Mouse (Mus musculus): ENCODE measurements around the gene Cfap126.

GRCm38 (mm10) chr1:171150838-171151391 lies 37.2 kb downstream of the Cfap126 start:
- no peak for TF ChIP-seq CTCF (IDR thresholded peaks at IDR 0.05; ENCODE audit: control insufficient read depth, insufficient read depth, insufficient read length)
- no peak for TF ChIP-seq MYOG (IDR thresholded peaks at IDR 0.05; ENCODE audit: control insufficient read depth, extremely low read depth, insufficient read length)
- TF ChIP-seq MYOD1 (IDR thresholded peaks at IDR 0.05; ENCODE audit: control insufficient read depth, insufficient read length, low read depth), result no peak
- no peak for TF ChIP-seq USF1 (IDR thresholded peaks at IDR 0.05; ENCODE audit: low read depth)
- TF ChIP-seq CEBPB (IDR thresholded peaks at IDR 0.05; ENCODE audit: low read depth), result no peak
- TF ChIP-seq MAX (IDR thresholded peaks at IDR 0.05), result no peak
- TF ChIP-seq FOSL1 (IDR thresholded peaks at IDR 0.05; ENCODE audit: insufficient read depth, low read length, poor library complexity, severe bottlenecking), result no peak
